Mouse (Mus musculus) left cerebral cortex, adult 8-10 months (tissue): ENCODE results near the gene Gm28042. TPM values are rescaled to one million over a fixed set of nuclear protein-coding genes. Genes with fewer than 3 reads are reported as not detected.

ENCODE experiments used
- microRNA-seq, 2 experiments: library from miRNA; unstranded; fragments of <30 nt; microRNA quantifications; one replicate each; pipeline ENCODE4 v1.2.0; 2022
- total RNA-seq, 4 experiments: library from RNA; stranded (reverse); gene quantifications; 2 replicates each; pipeline ENCODE4 v1.2.4; 2022

Gene Gm28042
- total RNA-seq, 4 experiments from 2014 or later, result 0.50 to 2.6 (median 1.3) TPM

Small RNAs within 50 kb of the gene (microRNA-seq; reads per million reads assigned to microRNA genes)
- gene Mir7665, result 0.22 to 1.1 reads per million in 2 experiments

Other genes with a start within 250 kb of the Gm28042 start
- 10 to 100 TPM; 18.8 to 21.2 (median 20.4) TPM for gene Rpap1, start 240.0 kb upstream of the Gm28042 start, total RNA-seq
- gene Tyro3, start 229.8 kb upstream of the Gm28042 start, total RNA-seq, result 100 to 1,000 TPM; 180 to 223 (median 191) TPM
- gene Mga, start 130.3 kb upstream of the Gm28042 start, total RNA-seq, result 10 to 100 TPM; 54.9 to 78.5 (median 70.4) TPM
- gene Mapkbp1, start 54.8 kb upstream of the Gm28042 start, total RNA-seq, result 10 to 100 TPM; 42.3 to 51.3 (median 44.2) TPM
- 1 to 10 TPM; 3.6 to 4.6 (median 4.2) TPM for gene Jmjd7, start within 50 bp of the Gm28042 start, total RNA-seq
- 1 to 10 TPM; 1.1 to 4.3 (median 2.1) TPM for gene Pla2g4b, start 5.9 kb downstream of the Gm28042 start, total RNA-seq
- 10 to 100 TPM; 13.5 to 20.3 (median 16.0) TPM for gene Ehd4, start 127.1 kb downstream of the Gm28042 start, total RNA-seq
- gene Pla2g4e, start 217.8 kb downstream of the Gm28042 start, total RNA-seq, result 10 to 100 TPM; 21.3 to 26.6 (median 22.6) TPM